Mouse (Mus musculus) urinary bladder, adult 2 months (tissue): ENCODE measurements at regions not wholly inside any gene's neighbourhood (a gene's known extent, or its start where the extent isn't known, plus 50 kb on each side); places are given as distances from the start of the nearest gene placed in this dataset.
A peak's percentile ranks its signal among the peaks of the same experiment; 100 is the strongest.

Experiments used
- DNase-seq: peaks from one replicate; pipeline ENCODE4 v3.0.0; 2022; ENCODE audit warnings: low spot score

GRCm38 (mm10) chr7:8068092-8068491 is 93.4 kb downstream of the Vmn2r41 start:
- peak; percentile 16 for DNase-seq
